Mouse (Mus musculus): ENCODE data around the gene Hist1h2bb.

- TF ChIP-seq TAL1 (IDR thresholded peaks at IDR 0.05; ENCODE audit: low read length) (no peak), GATA1 (IDR thresholded peaks at IDR 0.05; ENCODE audit: low read length) (no peak)
Measured at GRCm38 (mm10) chr13:23724239-23724638, 22.3 kb upstream of the Hist1h2bb start.

Data from erythroblast, embryonic 14.5 days (primary cell).